Mouse (Mus musculus) megakaryocyte, embryonic 14.5 days (primary cell): Measurements from ENCODE around the gene Enpep.

Experiments
- FLI1 ChIP-seq: IDR thresholded peaks from 2 replicates; pipeline ENCODE4 v1.6.1; 2012; ENCODE audit warnings: low read length, inconsistent platforms, mixed read lengths
- GATA1 ChIP-seq: IDR thresholded peaks from 3 replicates; pipeline ENCODE4 v1.6.1; 2012; ENCODE audit warnings: mixed read lengths, low read length, inconsistent platforms, borderline replicate concordance

DNA sequence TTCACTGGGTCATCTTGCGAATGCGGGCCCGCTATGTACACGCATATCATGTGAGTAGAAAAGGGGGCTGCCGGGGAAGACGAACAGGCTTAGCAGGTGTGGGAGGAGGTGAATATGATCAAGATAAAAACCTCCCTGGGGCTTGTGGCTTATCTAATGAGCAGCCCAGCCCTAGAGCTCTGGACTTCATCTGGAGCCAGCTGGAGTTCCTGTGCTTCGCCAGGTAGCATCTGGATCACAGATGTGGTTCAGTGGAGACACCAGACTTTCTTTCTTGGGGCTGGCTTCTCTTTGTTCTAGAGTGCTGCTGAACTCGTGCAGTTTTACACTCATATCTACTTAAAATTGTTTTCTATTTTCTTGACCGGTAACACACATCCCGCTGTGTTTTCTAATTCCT is 14.8 kb upstream of the Enpep start:
- TF ChIP-seq GATA1 (no peak), FLI1 (no peak)
